Mouse (Mus musculus): Measurements from ENCODE around the gene Srsf12. TPM values are rescaled to one million over a fixed set of nuclear protein-coding genes. Genes with fewer than 3 reads are reported as not detected.

The Srsf12 gene
- total RNA-seq, 2 experiments from 2014 or later = 22.1 to 24.8 TPM

DNA sequence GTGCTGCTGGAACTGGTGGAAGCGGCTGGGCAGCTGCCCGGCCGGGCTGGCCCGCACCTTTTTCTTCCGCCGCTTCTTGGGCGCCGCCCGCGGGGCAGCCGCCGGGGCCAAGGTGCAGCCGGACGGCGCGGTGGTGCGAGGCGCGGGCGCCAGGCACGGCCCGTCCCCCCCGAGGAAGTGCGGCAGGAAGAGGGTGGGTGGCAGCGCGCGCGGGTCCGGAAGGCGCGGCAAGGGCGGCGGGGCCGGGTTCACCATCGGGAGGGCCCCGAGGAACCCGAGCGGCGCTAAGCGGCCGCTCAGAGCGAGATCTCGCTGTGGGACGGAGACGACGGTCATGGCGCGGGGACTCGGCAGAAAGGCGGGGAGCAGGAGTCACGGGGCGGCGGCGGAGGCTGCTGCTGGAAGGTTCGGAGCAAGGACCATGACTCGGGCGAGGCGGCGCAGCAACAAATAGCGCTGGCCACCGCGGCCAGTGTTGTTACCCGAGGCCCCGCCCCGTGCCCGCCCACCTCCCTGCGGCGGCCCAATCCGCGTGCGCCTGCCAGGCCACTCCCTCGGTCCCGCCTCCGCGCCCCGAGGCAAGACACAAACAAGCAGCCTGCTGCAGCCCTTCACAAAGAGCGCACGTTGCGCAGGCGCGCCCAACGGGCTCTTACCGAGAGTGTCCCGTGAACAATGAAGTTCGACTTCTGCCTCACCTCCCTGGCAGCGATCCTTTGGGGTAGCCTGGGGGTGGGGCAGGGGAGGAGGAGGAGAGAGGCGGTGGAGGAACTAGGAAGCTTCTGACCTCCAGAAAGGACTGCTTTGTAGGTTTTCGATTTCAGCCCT lies 39.5 kb downstream of the Srsf12 start:
- DNase-seq (ENCODE audit: low spot score in 2 of 2) = peak; percentile 98 to 99
- intact Hi-C loops (cut with DNase I) = loop anchor here (2.0 kb wide), 2 partner anchors 39 to 217 kb away; partner anchors contain the start of genes Srsf12 and Ube2j1

DNA sequence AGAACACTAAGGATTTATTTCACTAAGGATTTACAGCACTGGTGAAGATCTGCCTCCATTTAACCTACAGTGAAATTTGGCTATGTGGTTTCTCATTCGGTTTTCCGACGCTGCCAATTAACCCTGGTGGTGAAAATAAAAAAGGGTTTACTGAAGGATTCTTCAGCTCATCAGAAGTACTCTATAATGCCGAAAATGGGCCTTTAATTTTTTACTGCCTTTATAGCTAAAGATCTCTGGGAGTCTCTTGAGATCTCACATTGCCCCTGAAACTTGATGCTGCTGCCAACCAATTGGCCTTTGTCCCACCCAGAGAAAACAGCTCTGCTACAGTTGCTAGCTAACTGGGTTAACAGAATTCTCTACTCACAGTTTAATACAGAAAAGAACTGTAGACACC lies 40.1 kb downstream of the Srsf12 start:
- intact Hi-C loops (cut with DNase I) = loop anchor here (2.0 kb wide), 2 partner anchors 40 to 218 kb away; partner anchors contain the start of genes Srsf12 and Ube2j1
- no peak for DNase-seq (ENCODE audit: low spot score in 2 of 2)

DNA sequence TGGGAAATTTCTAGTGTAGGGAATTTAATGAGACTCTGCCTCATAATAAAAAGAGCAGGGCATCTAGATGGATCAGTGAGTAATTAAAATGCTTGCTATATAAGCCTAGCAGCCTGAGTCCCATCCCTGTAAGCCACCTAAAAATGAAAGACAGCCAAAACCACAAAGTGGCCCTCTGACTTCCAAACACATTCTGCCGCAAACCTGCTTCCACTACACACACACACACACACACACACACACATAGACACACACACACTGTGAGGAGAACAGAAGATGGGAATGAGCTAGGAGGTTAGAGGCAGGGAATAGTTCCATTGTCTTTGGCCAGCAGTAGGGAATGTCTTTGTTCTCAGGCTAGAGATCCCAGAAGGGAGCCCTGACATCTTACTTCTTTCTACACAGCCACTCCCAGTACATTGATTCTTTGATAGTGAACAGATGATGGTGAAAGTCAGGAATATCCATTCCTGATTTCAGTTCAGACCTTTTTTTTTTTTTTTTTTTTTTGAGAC lies 41.0 kb downstream of the Srsf12 start:
- intact Hi-C loops (cut with DNase I) = loop anchor here (2.0 kb wide), 2 partner anchors 41 to 219 kb away; partner anchors contain the start of genes Srsf12 and Ube2j1
- no peak for DNase-seq (ENCODE audit: low spot score in 2 of 2)

DNA sequence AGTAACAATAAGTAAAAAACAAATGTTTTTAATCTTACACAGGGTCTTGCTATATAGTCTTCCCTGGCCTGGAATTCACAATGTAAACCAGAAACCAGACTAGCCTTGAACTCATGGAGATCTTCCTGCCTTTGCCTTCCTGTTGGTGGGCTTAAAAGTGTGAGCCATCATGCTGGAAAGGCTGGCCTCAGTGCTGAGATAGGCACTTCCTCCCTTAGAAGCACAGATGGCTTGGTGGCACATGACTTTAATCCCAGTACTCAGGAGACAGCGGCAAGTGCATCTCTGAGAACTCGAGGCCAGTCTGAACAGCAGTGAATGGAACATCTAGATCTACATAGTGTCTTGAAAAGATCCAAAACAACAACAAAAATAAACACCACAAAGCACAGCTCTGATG lies 42.1 kb downstream of the Srsf12 start:
- intact Hi-C loops (cut with DNase I) = no loop called here
- DNase-seq (ENCODE audit: low spot score in 2 of 2) = no peak

DNA sequence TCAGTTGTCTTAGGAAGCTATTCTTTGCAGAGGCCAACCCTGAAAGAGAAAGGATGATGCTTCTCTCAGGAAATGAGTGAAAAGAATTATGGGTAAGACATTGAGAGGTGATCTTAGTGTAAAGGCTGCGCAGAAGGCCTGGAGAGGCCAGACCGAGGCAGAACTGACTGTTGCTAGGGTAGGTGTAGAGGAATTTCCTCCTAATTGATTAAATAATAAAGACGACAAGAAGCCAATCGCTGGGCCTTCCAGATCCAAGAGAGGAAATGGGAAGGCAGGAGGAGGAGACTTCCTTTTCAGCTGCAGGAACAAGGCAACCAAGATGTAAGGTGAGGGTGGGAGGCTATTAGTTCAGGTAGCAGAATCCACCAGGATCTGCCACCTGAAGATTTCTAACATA lies 45.9 kb downstream of the Srsf12 start:
- DNase-seq (ENCODE audit: low spot score in 2 of 2) = no peak
- intact Hi-C loops (cut with DNase I) = no loop called here

DNA sequence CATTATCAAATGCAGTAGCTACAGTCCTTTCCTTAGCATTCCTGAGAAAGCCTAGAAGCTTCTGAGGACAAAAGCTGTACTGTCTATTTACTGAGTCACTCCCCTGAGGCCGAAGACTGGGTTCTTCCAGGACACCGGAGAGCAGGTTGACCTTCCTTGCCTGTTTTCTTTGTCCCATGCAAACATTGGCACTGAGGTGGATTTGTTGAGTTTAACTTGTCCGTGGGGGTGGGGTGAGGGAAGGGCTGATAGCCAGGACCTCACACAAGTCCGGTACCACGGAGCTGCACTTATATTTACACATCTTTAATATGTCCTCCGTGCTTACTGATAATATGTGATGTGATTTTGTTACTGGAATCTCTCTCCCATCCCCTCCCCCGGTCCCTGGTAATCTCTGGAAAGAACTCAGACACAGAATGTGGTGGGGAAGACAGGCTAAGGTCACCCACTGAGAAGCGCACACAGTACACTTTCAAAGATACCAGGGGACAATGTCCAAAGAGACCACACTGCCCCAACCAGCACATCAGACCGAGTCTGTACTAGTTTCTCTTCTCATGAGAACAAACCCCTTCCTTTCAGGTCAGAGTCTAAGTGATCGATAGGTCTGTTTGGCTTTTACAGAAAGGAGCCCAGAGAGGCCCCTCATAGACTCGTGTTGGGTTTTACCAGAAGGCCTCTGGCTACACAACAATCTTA lies 48.6 kb downstream of the Srsf12 start:
- intact Hi-C loops (cut with DNase I) = no loop called here
- no peak for DNase-seq (ENCODE audit: low spot score in 2 of 2)

DNA sequence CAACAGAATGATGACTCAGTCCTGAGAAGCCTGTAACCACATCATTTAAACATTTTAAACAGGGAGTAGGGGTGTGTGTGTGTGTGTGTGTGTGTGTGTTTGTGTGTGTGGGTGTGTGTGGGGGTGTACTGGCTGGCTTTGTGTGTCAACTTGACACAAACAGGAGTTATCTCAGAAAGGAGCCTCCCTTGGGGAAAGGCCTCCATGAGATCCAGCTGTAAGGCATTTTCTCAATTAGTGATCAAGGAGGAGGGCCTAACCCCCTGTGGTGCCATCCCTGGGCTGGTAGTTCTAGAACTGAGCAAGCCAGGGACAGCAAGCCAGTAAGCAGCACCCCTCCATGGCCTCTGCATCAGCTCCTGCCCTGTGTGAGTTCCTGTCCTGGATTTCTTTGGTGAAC lies 51.5 kb downstream of the Srsf12 start:
- DNase-seq (ENCODE audit: low spot score in 2 of 2) = no peak
- intact Hi-C loops (cut with DNase I) = no loop called here

DNA sequence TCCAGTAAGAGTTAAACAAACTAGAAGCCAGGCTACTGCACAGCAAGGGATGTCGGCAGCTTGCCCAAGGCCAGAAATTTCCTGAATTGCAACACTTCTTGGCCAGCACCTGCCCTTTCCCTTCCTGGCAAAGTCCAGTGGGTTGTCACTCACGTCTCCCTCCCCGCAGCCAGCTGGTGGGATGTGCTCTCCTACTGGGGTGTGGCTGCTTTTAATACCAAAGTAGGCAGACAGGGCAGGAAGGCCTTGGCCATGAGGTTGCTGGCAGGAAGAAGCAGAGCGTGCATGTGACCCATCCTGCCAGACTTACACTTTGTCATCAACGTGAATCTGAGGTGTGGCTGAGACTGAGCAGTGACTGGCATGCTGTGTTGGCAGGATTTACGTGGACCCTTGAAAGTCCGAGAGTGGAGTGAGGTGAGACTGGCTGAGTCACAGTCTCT lies 52.5 kb downstream of the Srsf12 start:
- intact Hi-C loops (cut with DNase I) = no loop called here
- peak in 1 of 2 experiments; percentile 28 for DNase-seq (ENCODE audit: low spot score in 2 of 2)

DNA sequence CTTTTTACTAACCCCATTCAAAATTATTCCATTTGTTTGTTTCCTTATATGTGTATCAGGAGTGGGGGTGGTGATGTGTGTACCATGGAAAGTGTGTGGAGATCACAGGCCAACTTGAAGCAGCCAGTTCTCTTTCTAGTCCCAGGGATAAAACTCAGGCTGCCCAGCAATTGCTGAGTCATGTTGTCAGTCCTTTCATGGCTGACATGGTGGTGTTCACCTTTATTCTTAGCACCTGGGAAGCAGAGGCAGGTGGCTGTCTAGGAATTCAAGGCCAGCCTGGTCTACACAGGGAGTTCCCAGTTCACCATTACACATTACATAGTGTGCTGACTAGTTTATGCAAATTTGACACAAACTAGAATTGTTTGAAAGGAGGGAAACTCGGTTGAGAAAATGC lies 54.1 kb downstream of the Srsf12 start:
- intact Hi-C loops (cut with DNase I) = no loop called here
- DNase-seq (ENCODE audit: low spot score in 2 of 2) = no peak

DNA sequence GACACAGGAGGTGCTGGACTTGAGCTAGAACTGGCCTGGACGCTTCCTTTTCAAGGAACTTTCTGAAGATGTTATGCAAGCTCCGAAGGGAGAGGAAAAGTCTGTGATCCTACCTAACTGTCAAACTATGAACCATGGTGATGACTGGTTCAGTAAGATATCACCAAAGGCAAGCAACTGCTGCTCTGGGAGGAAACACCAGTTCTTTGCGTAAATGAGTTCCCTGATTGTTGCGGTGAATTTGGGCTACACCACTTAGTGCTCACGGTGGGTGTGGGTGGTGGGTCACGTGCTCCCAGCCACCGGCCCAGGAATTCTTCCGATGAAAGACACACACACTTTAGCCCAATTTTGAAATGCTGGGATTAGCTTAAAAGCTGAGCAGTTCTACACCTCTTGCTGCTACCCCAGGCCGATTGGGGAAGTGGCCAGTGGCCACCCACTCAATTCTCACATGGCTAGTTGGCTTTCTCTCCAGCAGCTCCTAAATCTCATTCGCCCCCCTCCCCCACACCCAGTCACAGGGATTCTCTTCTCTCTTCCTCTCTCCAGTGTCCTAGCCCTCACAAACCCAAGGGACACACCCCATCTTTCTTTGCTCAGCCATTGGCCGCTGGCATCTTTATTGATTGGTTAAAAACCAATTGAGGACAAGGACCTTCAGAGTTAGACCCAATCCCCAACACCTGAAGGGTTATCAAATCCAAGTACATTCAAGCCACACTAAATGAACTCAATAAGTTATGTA lies 56.4 kb downstream of the Srsf12 start:
- intact Hi-C loops (cut with DNase I) = no loop called here
- no peak for DNase-seq (ENCODE audit: low spot score in 2 of 2)

DNA sequence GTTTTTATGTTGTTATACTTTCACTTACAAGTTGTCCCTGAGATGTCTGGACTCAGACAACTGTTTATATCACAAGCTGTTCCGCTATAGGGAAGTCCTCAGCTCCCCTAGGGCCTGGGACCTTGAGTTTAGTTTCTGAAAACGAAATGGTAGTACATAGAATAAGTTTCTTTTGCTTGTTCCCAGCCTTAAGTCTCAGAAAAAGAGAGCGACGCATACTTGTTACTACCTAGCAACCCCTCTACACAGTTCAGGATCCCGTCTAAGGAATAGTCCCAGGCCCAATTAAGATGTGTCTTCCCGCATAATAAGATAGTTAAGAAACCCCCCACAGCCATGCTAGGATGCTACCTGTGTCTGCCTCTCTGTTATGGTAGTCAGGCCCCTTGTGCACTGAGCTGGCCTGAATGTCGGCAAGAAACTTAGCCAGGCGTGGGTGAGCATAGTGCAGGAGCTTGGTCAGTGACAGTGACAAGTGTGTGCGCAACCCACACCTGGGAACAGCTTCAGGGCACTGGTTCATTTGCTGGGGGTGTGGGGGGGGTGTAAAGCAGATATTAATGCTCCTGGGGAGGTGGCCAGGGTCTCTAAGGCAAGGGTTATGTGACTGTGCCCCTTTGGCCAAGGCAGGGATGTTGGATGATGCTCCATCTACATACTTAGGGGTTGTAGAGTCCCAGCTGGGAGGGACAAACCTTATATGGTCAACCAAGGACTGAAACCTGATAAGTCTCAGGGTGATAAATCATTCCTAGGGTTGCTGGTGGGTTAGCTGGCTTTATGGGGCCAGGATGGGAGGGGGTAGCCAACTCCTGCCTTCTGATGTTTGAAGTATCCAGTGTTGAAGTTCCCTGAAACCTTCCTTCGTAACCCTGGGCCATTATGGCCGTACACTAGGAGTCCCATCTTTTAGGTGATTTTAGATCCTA lies 61.9 kb downstream of the Srsf12 start:
- DNase-seq (ENCODE audit: low spot score in 2 of 2) = no peak
- intact Hi-C loops (cut with DNase I) = no loop called here

DNA sequence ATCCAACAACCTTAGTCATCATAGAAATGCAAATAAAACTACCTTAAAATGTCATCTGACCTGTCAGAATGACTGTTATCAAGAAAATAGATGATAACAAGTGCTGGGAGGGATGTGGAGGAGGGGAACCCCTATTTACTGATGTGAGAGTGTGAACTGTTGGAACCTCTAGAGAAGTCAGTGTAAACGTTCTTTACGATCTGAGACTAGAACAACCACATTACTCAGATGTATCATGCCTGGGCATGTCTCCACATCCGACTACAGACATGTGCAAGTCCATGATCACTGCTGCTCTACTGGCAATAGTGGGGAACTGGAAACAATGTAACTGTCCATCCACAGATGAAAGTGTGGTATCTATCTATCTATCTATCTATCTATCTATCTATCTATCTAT lies 64.6 kb downstream of the Srsf12 start:
- no peak for DNase-seq (ENCODE audit: low spot score in 2 of 2)
- intact Hi-C loops (cut with DNase I) = no loop called here

DNA sequence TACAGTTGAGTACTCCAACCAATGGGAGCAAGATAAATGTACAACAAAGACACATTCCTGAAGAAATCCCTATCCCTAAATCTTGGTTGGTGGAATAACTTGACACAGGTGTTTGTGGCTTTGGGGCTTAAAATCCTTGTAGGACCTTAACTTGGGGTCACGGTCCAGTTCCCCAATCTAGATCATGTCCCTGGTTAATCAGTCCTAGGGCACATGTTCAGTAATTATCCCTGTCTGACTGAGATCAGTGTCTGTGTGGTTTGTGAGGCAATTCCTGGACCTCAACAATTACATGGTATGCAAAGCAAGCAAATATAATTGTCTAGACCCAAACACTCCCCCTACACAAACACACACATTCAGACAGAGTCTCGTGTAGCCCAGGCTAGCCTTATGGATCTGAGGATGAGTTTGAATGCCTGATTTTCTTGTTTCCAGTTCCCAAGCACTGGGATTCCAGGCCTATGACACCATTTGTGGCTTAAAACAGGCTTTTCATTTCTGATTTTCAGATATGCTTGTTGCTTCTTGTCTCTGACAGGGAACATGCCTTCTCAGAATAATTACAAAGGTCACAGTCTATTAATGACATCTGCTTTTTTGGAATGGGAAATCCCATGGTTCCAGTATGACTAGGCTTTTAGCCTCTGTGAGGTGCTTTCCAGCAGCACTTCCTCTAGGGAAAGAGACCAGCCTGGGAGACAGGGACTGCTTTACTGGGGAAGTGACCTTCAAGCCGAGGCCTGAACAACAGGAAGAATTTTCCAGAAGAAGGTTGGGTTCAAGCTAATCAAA lies 73.3 kb downstream of the Srsf12 start:
- DNase-seq (ENCODE audit: low spot score in 2 of 2) = no peak
- intact Hi-C loops (cut with DNase I) = no loop called here

Other genes with a start within 250 kb of the Srsf12 start
- gene Rragd, start 226.0 kb upstream of the Srsf12 start, total RNA-seq (2021) = 10 to 100 TPM; 84.7 to 88.3 TPM
- 100 to 1,000 TPM; 107 to 113 TPM for gene Ube2j1, start 177.6 kb upstream of the Srsf12 start, total RNA-seq (2021)
- gene Gabrr2, start 146.0 kb upstream of the Srsf12 start, total RNA-seq (2021) = under 1 TPM; 0.25 to 0.41 TPM
- gene Gabrr1, start 76.5 kb upstream of the Srsf12 start, total RNA-seq (2021) = under 1 TPM; 0.14 to 0.25 TPM
- gene Pm20d2, start 19.3 kb upstream of the Srsf12 start, total RNA-seq (2021) = 1 to 10 TPM; 5.8 to 6.3 TPM
- gene Pnrc1, start 81.2 kb downstream of the Srsf12 start, total RNA-seq (2021) = 100 to 1,000 TPM; 130 to 145 TPM
- gene Rngtt, start 101.3 kb downstream of the Srsf12 start, total RNA-seq (2021) = 10 to 100 TPM; 23.2 to 27.1 TPM